Mouse (Mus musculus): ENCODE data around the gene Olfr658. TPM values are rescaled to one million over a fixed set of nuclear protein-coding genes. Genes with fewer than 3 reads are reported as not detected.

Olfr658 gene
- polyA plus RNA-seq (2012; rRNA removed), result not detected in 2 replicates

DNA sequence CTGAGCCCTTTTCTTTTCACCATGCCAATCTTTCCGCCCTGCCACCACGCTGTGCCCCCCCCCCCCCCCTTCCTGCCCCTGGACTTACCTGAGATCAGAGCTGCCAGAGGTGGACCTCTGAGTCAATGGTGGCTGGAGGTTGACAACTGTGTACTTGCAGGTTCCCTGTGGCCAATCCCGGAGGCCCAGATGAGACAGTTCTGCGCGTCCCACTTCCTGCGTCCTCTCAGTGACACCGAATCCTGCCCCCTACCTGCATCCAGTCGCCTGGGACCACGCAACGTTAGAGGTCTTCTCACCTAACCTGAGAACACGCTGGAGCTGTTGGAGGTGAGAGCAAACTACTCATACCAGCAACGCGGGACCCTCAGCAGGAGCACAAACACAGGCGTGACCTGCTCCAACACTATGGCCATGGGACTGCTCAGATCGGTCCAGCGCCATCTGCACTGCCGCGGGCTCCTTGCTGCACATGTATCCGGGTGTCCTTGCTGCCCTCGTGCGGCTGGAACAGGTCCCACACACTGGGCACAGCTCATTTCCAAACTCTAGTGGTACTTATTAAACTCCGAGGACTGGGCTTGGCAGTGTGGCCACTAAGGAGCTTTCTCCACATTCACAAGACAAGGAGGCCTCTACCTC is at the start of gene Olfr658:
Gene Olfr658 (minus strand): TSS at position 465 of the 642 bp plus-strand sequence.
- 22% methylated on average over 20 of the region's 22 CpGs for WGBS
- TF ChIP-seq POLR2A (IDR thresholded peaks at IDR 0.05; ENCODE audit: borderline replicate concordance, extremely low read depth, low read depth, low read length), result no peak
- peak; percentile 28; the same call in 1 of the 2 replicates for TF ChIP-seq CTCF (IDR thresholded peaks at IDR 0.05; ENCODE audit: insufficient read depth, low read length)

DNA sequence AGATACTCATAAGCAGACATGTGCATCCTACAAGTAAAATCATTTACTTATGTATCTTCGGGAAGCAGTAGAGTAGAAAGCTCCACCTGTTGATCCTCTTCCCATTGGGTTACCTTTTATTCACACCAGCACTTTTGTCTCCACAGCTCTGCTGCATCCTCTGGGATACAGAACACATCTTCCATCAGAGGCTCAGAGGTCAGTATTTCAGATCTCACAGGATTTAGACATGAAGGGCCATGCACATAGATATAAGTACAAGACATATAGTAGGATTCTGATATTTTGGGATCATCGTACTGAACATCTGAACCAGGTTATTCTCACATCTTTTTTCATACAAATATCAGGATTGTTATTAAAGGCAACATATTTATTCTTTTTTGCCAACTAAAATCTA is 39.1 kb upstream of the Olfr658 start, which contains the start of gene Olfr661:
Gene Olfr661 (plus strand): TSS at position 301 of the 400 bp plus-strand sequence.
- H3K4me1 ChIP-seq (ENCODE audit: control insufficient read depth, insufficient read depth, low read length), result no peaks in the 10 kb centered on the region
- DNase-seq, result no peak
- TF ChIP-seq POLR2A (IDR thresholded peaks at IDR 0.05; ENCODE audit: borderline replicate concordance, extremely low read depth, low read depth, low read length) (no peak), CTCF (IDR thresholded peaks at IDR 0.05; ENCODE audit: insufficient read depth, low read length) (no peak)
- 76% methylated on average over 2 of the region's 2 CpGs for WGBS
- H3K4me3 ChIP-seq (replicated peaks; ENCODE audit: extremely low read depth, low read depth, low read length), result no peak within 1 kb of the TSS

More for the DNA sequence above, at the start of gene Olfr658:
- peak within 1 kb of the TSS; percentile 17 for H3K4me3 ChIP-seq (replicated peaks; ENCODE audit: extremely low read depth, low read depth, low read length)
- DNase-seq, result peak; percentile 4
- no peaks in the 10 kb centered on the region for H3K4me1 ChIP-seq (ENCODE audit: control insufficient read depth, insufficient read depth, low read length)

DNA sequence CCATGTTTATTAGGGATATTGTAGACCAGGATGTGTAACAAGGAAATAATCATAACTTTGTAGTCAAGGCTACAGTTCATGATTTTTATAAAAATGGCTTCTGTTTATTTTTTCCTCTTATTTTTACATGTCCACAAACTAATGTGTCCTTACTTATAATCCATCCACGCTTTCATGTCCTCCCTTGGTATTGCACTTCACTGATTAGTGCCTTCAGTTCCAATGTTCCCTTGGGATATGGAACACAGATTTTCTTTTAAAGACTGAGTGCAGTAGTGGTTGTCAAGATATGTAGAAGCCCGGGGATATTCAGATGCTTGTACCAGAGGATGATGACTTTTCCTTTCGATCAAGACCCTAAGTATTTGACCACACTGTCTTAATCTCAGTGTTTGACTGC is 19.3 kb upstream of the Olfr658 start, which contains the start of gene Olfr659:
Gene Olfr659 (plus strand): TSS at position 301 of the 400 bp plus-strand sequence.
- no peaks in the 10 kb centered on the region for H3K4me1 ChIP-seq (ENCODE audit: control insufficient read depth, insufficient read depth, low read length)
- 79% methylated on average over 3 of the region's 3 CpGs for WGBS
- TF ChIP-seq POLR2A (IDR thresholded peaks at IDR 0.05; ENCODE audit: borderline replicate concordance, extremely low read depth, low read depth, low read length), result no peak
- no peak for TF ChIP-seq CTCF (IDR thresholded peaks at IDR 0.05; ENCODE audit: insufficient read depth, low read length)
- no peak for DNase-seq
- no peak within 1 kb of the TSS for H3K4me3 ChIP-seq (replicated peaks; ENCODE audit: extremely low read depth, low read depth, low read length)

DNA sequence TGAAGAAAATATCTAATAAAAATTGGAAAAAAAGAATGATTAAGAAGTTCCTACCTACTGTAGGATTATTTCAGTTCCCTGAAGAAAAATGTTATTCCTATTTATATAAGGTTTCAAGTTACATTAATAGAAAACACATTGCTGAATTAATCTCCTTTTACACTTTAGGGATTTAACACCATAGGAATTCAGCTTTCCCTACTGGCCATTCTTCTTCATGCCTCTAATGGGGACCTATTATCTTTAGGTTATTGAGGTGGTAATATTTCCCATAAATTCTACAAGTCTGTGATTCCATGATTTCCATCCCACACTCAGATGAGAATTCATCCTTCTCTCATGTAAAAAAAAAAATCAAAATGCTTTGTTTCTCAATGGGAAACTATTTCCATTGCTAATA is 22.6 kb downstream of the Olfr658 start, which contains the start of gene Olfr657:
Gene Olfr657 (plus strand): TSS at position 301 of the 400 bp plus-strand sequence.
- no peaks in the 10 kb centered on the region for H3K4me1 ChIP-seq (ENCODE audit: control insufficient read depth, insufficient read depth, low read length)
- DNase-seq, result no peak
- H3K4me3 ChIP-seq (replicated peaks; ENCODE audit: extremely low read depth, low read depth, low read length), result no peak within 1 kb of the TSS
- TF ChIP-seq POLR2A (IDR thresholded peaks at IDR 0.05; ENCODE audit: borderline replicate concordance, extremely low read depth, low read depth, low read length) (no peak), CTCF (IDR thresholded peaks at IDR 0.05; ENCODE audit: insufficient read depth, low read length) (no peak)

DNA sequence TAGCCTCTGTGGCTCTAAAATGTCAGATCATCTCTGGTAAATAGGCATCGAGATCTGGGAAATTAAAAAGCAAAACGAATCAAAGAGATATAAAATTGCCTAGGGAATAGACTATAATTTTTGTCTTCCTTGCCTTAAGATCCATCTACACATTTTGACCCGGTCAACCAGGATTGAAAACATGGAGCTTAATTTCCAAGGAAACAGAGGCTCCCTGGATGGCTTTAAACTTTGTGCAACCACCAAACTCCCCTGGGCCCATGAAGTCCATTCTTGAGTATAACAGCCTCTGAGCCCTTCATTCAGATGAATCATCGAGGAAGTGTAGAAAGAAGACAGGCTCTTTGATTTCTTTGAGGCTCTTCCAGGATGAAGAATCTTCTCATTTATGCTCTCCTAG is 33.5 kb downstream of the Olfr658 start, which contains the start of gene Olfr656:
Gene Olfr656 (plus strand): TSS at position 301 of the 400 bp plus-strand sequence.
- no peak within 1 kb of the TSS for H3K4me3 ChIP-seq (replicated peaks; ENCODE audit: extremely low read depth, low read depth, low read length)
- no peaks in the 10 kb centered on the region for H3K4me1 ChIP-seq (ENCODE audit: control insufficient read depth, insufficient read depth, low read length)
- 72% methylated on average over 4 of the region's 4 CpGs for WGBS
- DNase-seq, result no peak
- TF ChIP-seq POLR2A (IDR thresholded peaks at IDR 0.05; ENCODE audit: borderline replicate concordance, extremely low read depth, low read depth, low read length) (no peak), CTCF (IDR thresholded peaks at IDR 0.05; ENCODE audit: insufficient read depth, low read length) (no peak)

DNA sequence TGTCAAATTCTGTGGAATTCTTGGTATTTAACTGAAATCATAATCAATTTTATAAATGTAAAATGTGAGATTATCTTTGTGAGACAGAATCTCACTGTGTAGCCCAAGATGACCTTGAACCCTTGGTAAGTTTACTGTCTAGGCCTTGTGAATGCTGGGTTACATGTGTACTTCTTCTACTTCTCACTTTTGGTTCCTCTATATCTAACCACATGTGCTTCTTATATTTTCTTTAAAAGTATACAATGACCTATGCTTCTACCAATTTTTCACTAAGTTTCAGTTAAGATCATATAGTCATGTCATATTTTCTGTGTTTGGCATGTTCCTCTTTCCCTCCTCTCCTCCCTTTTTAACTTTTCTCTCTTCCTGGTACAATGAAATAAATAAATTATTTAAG is 42.4 kb downstream of the Olfr658 start:
- TF ChIP-seq CTCF (IDR thresholded peaks at IDR 0.05; ENCODE audit: insufficient read depth, low read length) (no peak), POLR2A (IDR thresholded peaks at IDR 0.05; ENCODE audit: borderline replicate concordance, extremely low read depth, low read depth, low read length) (no peak)
- no peaks in the 10 kb centered on the region for H3K4me1 ChIP-seq (ENCODE audit: control insufficient read depth, insufficient read depth, low read length)
- H3K4me3 ChIP-seq (replicated peaks; ENCODE audit: extremely low read depth, low read depth, low read length), result no peak overlapping the region
- DNase-seq, result no peak

DNA sequence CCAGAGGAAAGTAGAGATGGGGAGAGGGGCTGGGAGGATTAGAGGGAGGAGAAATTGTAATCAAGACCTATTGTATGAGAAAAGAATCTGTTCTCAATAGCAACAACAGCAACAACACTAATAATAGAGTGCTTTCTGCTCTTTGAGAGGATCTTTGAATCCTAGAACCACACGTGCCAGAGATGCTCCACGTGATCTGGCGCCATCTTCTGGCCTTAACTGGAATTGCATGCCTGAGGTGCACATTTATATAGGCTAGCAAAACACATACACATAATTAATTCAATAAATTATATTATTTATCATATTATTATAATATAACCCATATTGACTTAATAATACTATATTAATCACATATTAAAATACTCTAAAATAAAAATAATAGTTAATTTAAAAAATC is 43.9 kb downstream of the Olfr658 start:
- DNase-seq, result peak; percentile 5
- H3K4me3 ChIP-seq (replicated peaks; ENCODE audit: extremely low read depth, low read depth, low read length), result no peak overlapping the region

DNA sequence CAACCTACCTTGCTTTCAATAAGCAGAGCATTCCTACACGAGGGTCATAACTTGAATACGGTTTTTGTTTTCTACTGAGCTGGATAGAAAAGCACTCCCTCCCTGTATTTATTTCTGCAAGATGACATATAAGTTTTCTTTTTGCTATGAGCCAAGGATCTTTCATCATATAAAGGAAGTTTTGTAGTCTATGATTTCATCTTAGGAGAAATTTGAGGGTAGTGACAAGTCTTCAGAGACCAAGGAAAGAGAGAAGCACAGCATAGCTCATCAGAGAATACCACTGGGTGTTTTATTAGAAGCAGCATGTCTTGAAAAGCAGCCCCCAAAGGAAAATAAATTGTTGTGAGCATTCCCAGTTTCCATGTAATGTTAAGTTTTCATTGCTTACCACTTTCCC is 45.4 kb downstream of the Olfr658 start, which contains the start of gene Olfr655:
Gene Olfr655 (minus strand): TSS at position 101 of the 400 bp plus-strand sequence.
- Histone ChIP-seq H3K4me3 (replicated peaks; ENCODE audit: extremely low read depth, low read depth, low read length) (no peak within 1 kb of the TSS), H3K4me1 (ENCODE audit: control insufficient read depth, insufficient read depth, low read length) (no peaks in the 10 kb centered on the region)
- WGBS, result 69% methylated on average over 2 of the region's 2 CpGs
- TF ChIP-seq POLR2A (IDR thresholded peaks at IDR 0.05; ENCODE audit: borderline replicate concordance, extremely low read depth, low read depth, low read length) (no peak), CTCF (IDR thresholded peaks at IDR 0.05; ENCODE audit: insufficient read depth, low read length) (no peak)
- no peak for DNase-seq

More for the DNA sequence above, 43.9 kb downstream of the Olfr658 start:
- no peaks in the 10 kb centered on the region for H3K4me1 ChIP-seq (ENCODE audit: control insufficient read depth, insufficient read depth, low read length)
- 4% methylated on average over 3 of the region's 3 CpGs for WGBS
- TF ChIP-seq POLR2A (IDR thresholded peaks at IDR 0.05; ENCODE audit: borderline replicate concordance, extremely low read depth, low read depth, low read length) (no peak), CTCF (IDR thresholded peaks at IDR 0.05; ENCODE audit: insufficient read depth, low read length) (peak; percentile 78)

Other genes with a start within 250 kb of the Olfr658 start
- not detected in 2 replicates for gene Trim30c, start 246.5 kb downstream of the Olfr658 start, polyA plus RNA-seq (2012; rRNA removed)
- gene Trim30a, start 182.1 kb downstream of the Olfr658 start, polyA plus RNA-seq (2012; rRNA removed), result 3.7 and 7.5 TPM in 2 replicates
- 1.0 and 4.0 TPM in 2 replicates for gene Trim30d, start 139.5 kb downstream of the Olfr658 start, polyA plus RNA-seq (2012; rRNA removed)
- gene Olfr651, start 97.2 kb downstream of the Olfr658 start, polyA plus RNA-seq (2012; rRNA removed), result not detected in 2 replicates
- gene Olfr652, start 86.4 kb downstream of the Olfr658 start, polyA plus RNA-seq (2012; rRNA removed), result not detected in 2 replicates
- gene Olfr653, start 70.0 kb downstream of the Olfr658 start, polyA plus RNA-seq (2012; rRNA removed), result not detected in 2 replicates
- gene Olfr654, start 60.3 kb downstream of the Olfr658 start, polyA plus RNA-seq (2012; rRNA removed), result not detected in 2 replicates
- gene Olfr655, start 45.5 kb downstream of the Olfr658 start, polyA plus RNA-seq (2012; rRNA removed), result not detected in 2 replicates
- not detected in 2 replicates for gene Olfr656, start 33.4 kb downstream of the Olfr658 start, polyA plus RNA-seq (2012; rRNA removed)
- gene Olfr657, start 22.5 kb downstream of the Olfr658 start, polyA plus RNA-seq (2012; rRNA removed), result not detected in 2 replicates
- gene Olfr659, start 19.4 kb upstream of the Olfr658 start, polyA plus RNA-seq (2012; rRNA removed), result not detected in 2 replicates
- gene Olfr661, start 39.2 kb upstream of the Olfr658 start, polyA plus RNA-seq (2012; rRNA removed), result not detected in 2 replicates
- not detected in 2 replicates for gene Usp17le, start 130.2 kb upstream of the Olfr658 start, polyA plus RNA-seq (2012; rRNA removed)
- not detected in 2 replicates for gene Usp17lb, start 195.3 kb upstream of the Olfr658 start, polyA plus RNA-seq (2012; rRNA removed)
- not detected in 2 replicates for gene Usp17la, start 209.7 kb upstream of the Olfr658 start, polyA plus RNA-seq (2012; rRNA removed)
- gene Olfr665, start 230.7 kb upstream of the Olfr658 start, polyA plus RNA-seq (2012; rRNA removed), result not detected in 2 replicates
- gene Olfr666, start 248.6 kb upstream of the Olfr658 start, polyA plus RNA-seq (2012; rRNA removed), result not detected in 2 replicates

Data from lung, adult 2 months (tissue).